Mouse (Mus musculus) cerebellum, adult 2 months (tissue): ENCODE data around the gene Pex7.

ENCODE experiments used
- CTCF ChIP-seq: fragments of 200-500 bp; IDR thresholded peaks from 2 replicates; pipeline ENCODE4 v1.5.1; 2011; ENCODE audit warnings: low read depth, mild to moderate bottlenecking, control low read depth, low read length, moderate library complexity, borderline replicate concordance; ENCODE audit not compliant: insufficient read depth
- POLR2A ChIP-seq: fragments of 200-500 bp; IDR thresholded peaks from 2 replicates; pipeline ENCODE4 v1.6.1; 2011; ENCODE audit warnings: low read length, control low read depth, borderline replicate concordance; ENCODE audit not compliant: insufficient read depth

DNA sequence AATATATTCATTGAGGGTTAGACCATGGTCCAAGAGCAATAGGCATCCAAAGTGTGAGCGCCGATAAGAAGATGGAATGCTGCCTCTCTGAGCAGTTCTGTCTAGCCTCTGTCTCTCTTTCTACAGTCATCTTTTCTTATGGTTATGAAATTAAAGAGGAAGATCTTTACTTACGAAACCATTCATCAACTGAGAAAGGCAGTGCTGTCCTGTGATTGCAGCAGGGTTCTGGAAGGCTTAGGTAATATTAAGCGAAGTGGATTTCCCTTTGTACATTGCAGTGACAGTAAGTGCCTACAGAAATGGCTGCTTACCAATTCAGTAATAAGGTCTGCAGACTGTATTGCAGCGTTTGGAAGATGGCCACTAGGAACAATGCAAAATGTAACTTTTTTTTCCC is 67.7 kb downstream of the Pex7 start:
- TF ChIP-seq POLR2A = no peak
- TF ChIP-seq CTCF = no peak
